Mouse (Mus musculus) right cerebral cortex, postnatal 36 days (tissue): ENCODE measurements around the gene Znhit6.

Experiments
- DNase-seq, 2 experiments: peaks; one replicate each; pipeline ENCODE4 v3.0.0; 2022; ENCODE audit warnings: low spot score in 2 of 2, mixed read lengths in 1 of 2

The Znhit6 gene

GRCm38 (mm10) chr3:145645463-145645862 is 69.5 kb downstream of the Znhit6 start:
- DNase-seq = no peak

GRCm38 (mm10) chr3:145646009-145646408 is 70.0 kb downstream of the Znhit6 start:
- no peak for DNase-seq

- DNase-seq = no peak
These were observed 70.7 kb downstream of the Znhit6 start for GRCm38 (mm10) chr3:145646666-145647065.

- DNase-seq = no peak
These were observed 71.4 kb downstream of the Znhit6 start for GRCm38 (mm10) chr3:145647416-145647815.

GRCm38 (mm10) chr3:145648097-145648931 is 72.3 kb downstream of the Znhit6 start:
- DNase-seq = no peak

- DNase-seq = no peak
These were observed 73.2 kb downstream of the Znhit6 start for GRCm38 (mm10) chr3:145648991-145649851.

GRCm38 (mm10) chr3:145649852-145650202 is 73.8 kb downstream of the Znhit6 start, which contains the start of gene Ccn1:
Ccn1 (minus strand) TSS chr3:145649981.
- peak; percentile 41 to 49 for DNase-seq

- DNase-seq = no peak
These were observed 74.5 kb downstream of the Znhit6 start for GRCm38 (mm10) chr3:145650298-145651011.

- DNase-seq = no peak
These were observed 75.3 kb downstream of the Znhit6 start for GRCm38 (mm10) chr3:145651029-145651977.

GRCm38 (mm10) chr3:145651978-145652321 is 75.9 kb downstream of the Znhit6 start:
- no peak for DNase-seq

- DNase-seq = no peak
These were observed 76.5 kb downstream of the Znhit6 start for GRCm38 (mm10) chr3:145652322-145653131.

GRCm38 (mm10) chr3:145653191-145653940 is 77.4 kb downstream of the Znhit6 start:
- peak; percentile 53 for DNase-seq

- DNase-seq = no peak
These were observed 78.0 kb downstream of the Znhit6 start for GRCm38 (mm10) chr3:145654028-145654427.
